Mouse (Mus musculus) heart, postnatal 25 days (tissue): Measurements from ENCODE around the gene Ifna12. TPM values are rescaled to one million over a fixed set of nuclear protein-coding genes. Genes with fewer than 3 reads are reported as not detected.
"Not testable (repeated sequence)": the region's sequence is repeated elsewhere in the genome, so short reads cannot be mapped to it uniquely, and the experiment has no call there.

Experiments used
- DNase-seq: peaks from one replicate; pipeline ENCODE4 v3.0.0; 2022; ENCODE audit warnings: low spot score
- intact Hi-C: fragments of 180-260 bp; cut with DNase I; formaldehyde crosslinking; loops from one replicate; pipeline ENCODE4 v1.15.1; 2025
- total RNA-seq, 2 experiments: library from RNA; stranded (reverse); gene quantifications; 2 replicates each; pipeline ENCODE4 v1.2.3; 2021

Gene Ifna12
- not detected for total RNA-seq

- no peak for DNase-seq
- intact Hi-C loops: no loop called here
Observed at GRCm38 (mm10) chr4:88603276-88603675, at the start of gene Ifna12. Ifna12 (minus strand) TSS chr4:88603376.

GRCm38 (mm10) chr4:88644359-88644758 lies 41.2 kb upstream of the Ifna12 start, which contains the start of gene Ifna13:
Ifna13 (minus strand) TSS chr4:88644459.
- intact Hi-C loops: no loop called here
- no peak for DNase-seq

- intact Hi-C loops: no loop called here
- DNase-seq: no peak
Observed at GRCm38 (mm10) chr4:88642526-88642925, 39.4 kb upstream of the Ifna12 start.

GRCm38 (mm10) chr4:88641077-88641831 lies 38.1 kb upstream of the Ifna12 start:
- intact Hi-C loops: loop anchor here (2.0 kb wide), 1 partner anchor 88 kb away; no protein-coding TSS in a partner anchor

GRCm38 (mm10) chr4:88640704-88641076 lies 37.5 kb upstream of the Ifna12 start:
- intact Hi-C loops: loop anchor here (2.0 kb wide), 1 partner anchor 88 kb away; no protein-coding TSS in a partner anchor
- DNase-seq: no peak

More at GRCm38 (mm10) chr4:88641077-88641831, 38.1 kb upstream of the Ifna12 start:
- peak; percentile 69 for DNase-seq

GRCm38 (mm10) chr4:88634311-88634710 lies 31.1 kb upstream of the Ifna12 start, which contains the start of gene C87499:
C87499 (minus strand) TSS chr4:88634411.
- intact Hi-C loops: no loop called here
- DNase-seq: no peak

- no peak for DNase-seq
- intact Hi-C loops: no loop called here
Observed at GRCm38 (mm10) chr4:88592285-88592684, 10.9 kb downstream of the Ifna12 start, which contains the start of gene Ifna9. Ifna9 (minus strand) TSS chr4:88592385.

GRCm38 (mm10) chr4:88571698-88572097 lies 31.5 kb downstream of the Ifna12 start, which contains the start of gene Ifna14:
Ifna14 (minus strand) TSS chr4:88571798.
- no peak for DNase-seq
- intact Hi-C loops: no loop called here

- DNase-seq: no peak
- intact Hi-C loops: no loop called here
Observed at GRCm38 (mm10) chr4:88561791-88562190, 41.4 kb downstream of the Ifna12 start.

- not testable (repeated sequence) for DNase-seq
Observed at GRCm38 (mm10) chr4:88558145-88558544, 45.0 kb downstream of the Ifna12 start, which contains the start of gene Ifna15. Ifna15 (minus strand) TSS chr4:88558245.

More at GRCm38 (mm10) chr4:88558145-88558544, 45.0 kb downstream of the Ifna12 start, which contains the start of gene Ifna15:
- intact Hi-C loops: not testable (repeated sequence)

Other genes starting within 250 kb of the Ifna12 start
- 1 to 10 TPM; 5.3 to 5.9 TPM for gene Hacd4, start 164.4 kb downstream of the Ifna12 start, total RNA-seq
- not detected for gene Ifnb1, start 80.6 kb downstream of the Ifna12 start, total RNA-seq
- not detected for gene Ifna15, start 45.1 kb downstream of the Ifna12 start, total RNA-seq
- not detected for gene Ifna14, start 31.6 kb downstream of the Ifna12 start, total RNA-seq
- not detected for gene Ifna9, start 11.0 kb downstream of the Ifna12 start, total RNA-seq
- gene C87499, start 31.0 kb upstream of the Ifna12 start, total RNA-seq: not detected
- not detected for gene Ifna13, start 41.1 kb upstream of the Ifna12 start, total RNA-seq
- not detected for gene Ifna16, start 73.5 kb upstream of the Ifna12 start, total RNA-seq
- gene Ifna2, start 80.5 kb upstream of the Ifna12 start, total RNA-seq: not detected
- not detected for gene Ifnab, start 88.0 kb upstream of the Ifna12 start, total RNA-seq
- gene Gm26566, start 118.4 kb upstream of the Ifna12 start, total RNA-seq: under 1 TPM; 0.50 to 0.57 TPM
- 10 to 100 TPM; 67.0 to 74.9 TPM for gene Klhl9, start 119.1 kb upstream of the Ifna12 start, total RNA-seq
- not detected for gene Gm13271, start 151.5 kb upstream of the Ifna12 start, total RNA-seq
- gene Gm13283, start 156.7 kb upstream of the Ifna12 start, total RNA-seq: not detected
- gene Gm13290, start 170.5 kb upstream of the Ifna12 start, total RNA-seq: not detected
- gene Gm13289, start 173.5 kb upstream of the Ifna12 start, total RNA-seq: not detected
- gene Gm13272, start 176.5 kb upstream of the Ifna12 start, total RNA-seq: not detected
- under 1 TPM in 1 of 2 experiments, not detected in 1; 0.18 TPM for gene Ifnz, start 178.8 kb upstream of the Ifna12 start, total RNA-seq
- not detected for gene Gm13276, start 182.3 kb upstream of the Ifna12 start, total RNA-seq
- not detected for gene Gm13277, start 185.3 kb upstream of the Ifna12 start, total RNA-seq
- gene Gm13278, start 188.2 kb upstream of the Ifna12 start, total RNA-seq: not detected
- gene Gm13275, start 191.1 kb upstream of the Ifna12 start, total RNA-seq: not detected
- not detected for gene Gm13279, start 194.0 kb upstream of the Ifna12 start, total RNA-seq
- gene Gm13285, start 196.3 kb upstream of the Ifna12 start, total RNA-seq: under 1 TPM in 1 of 2 experiments, not detected in 1; 0.22 TPM
- not detected for gene Gm13287, start 199.9 kb upstream of the Ifna12 start, total RNA-seq
- not detected for gene Gm13288, start 202.2 kb upstream of the Ifna12 start, total RNA-seq
- gene Ifna7, start 212.9 kb upstream of the Ifna12 start, total RNA-seq: not detected
- gene Ifna11, start 216.6 kb upstream of the Ifna12 start, total RNA-seq: not detected
- gene Ifna6, start 224.0 kb upstream of the Ifna12 start, total RNA-seq: not detected
- gene Ifna5, start 232.1 kb upstream of the Ifna12 start, total RNA-seq: not detected
- not detected for gene Ifna4, start 238.5 kb upstream of the Ifna12 start, total RNA-seq
- gene Ifna1, start 246.7 kb upstream of the Ifna12 start, total RNA-seq: not detected